Mouse (Mus musculus) G1E (cell line): ENCODE results near the gene Rtn4rl2. TPM values are rescaled to one million over a fixed set of nuclear protein-coding genes. Genes with fewer than 3 reads are reported as not detected.
"Not testable (repeated sequence)": the region's sequence is repeated elsewhere in the genome, so short reads cannot be mapped to it uniquely, and the experiment has no call there.

ENCODE experiments used
- ATAC-seq: 2 replicates; pipeline ENCODE4 v1.8.0; 2016; ENCODE audit warnings: mild to moderate bottlenecking; ENCODE audit not compliant: insufficient number of reproducible peaks, poor library complexity, low FRiP score, severe bottlenecking; ENCODE audit errors: extremely low read depth
- DNase-seq: peaks from one replicate; pipeline ENCODE4 v3.0.0; 2012; ENCODE audit warnings: low spot score
- H3K27me3 ChIP-seq: 2 replicates; pipeline ENCODE4 v1.6.1; 2012; ENCODE audit warnings: mild to moderate bottlenecking, low read length, inconsistent platforms; ENCODE audit not compliant: insufficient read depth
- H3K36me3 ChIP-seq: replicated peaks from 2 replicates; pipeline ENCODE3; 2012; ENCODE audit warnings: mild to moderate bottlenecking, inconsistent platforms
- H3K4me1 ChIP-seq: 2 replicates; pipeline ENCODE4 v1.6.1; 2012; ENCODE audit warnings: low read depth, low read length, inconsistent platforms, mixed read lengths; ENCODE audit not compliant: insufficient read depth
- H3K4me3 ChIP-seq: 2 replicates; pipeline ENCODE4 v1.5.1; 2012; ENCODE audit warnings: low read depth, mild to moderate bottlenecking, inconsistent platforms, low read length, moderate library complexity, mixed read lengths
- H3K9me3 ChIP-seq: replicated peaks from 2 replicates; pipeline ENCODE4 v1.6.1; 2012; ENCODE audit warnings: inconsistent platforms
- CTCF ChIP-seq: IDR thresholded peaks from 2 replicates; pipeline ENCODE4 v1.5.1; 2012; ENCODE audit warnings: low read depth, low read length, inconsistent platforms, mixed read lengths
- GATA1 ChIP-seq: IDR thresholded peaks from 2 replicates; pipeline ENCODE4 v1.6.1; 2012; ENCODE audit warnings: borderline replicate concordance, low read length, inconsistent platforms, mixed read lengths
- GATA2 ChIP-seq: IDR thresholded peaks from 2 replicates; pipeline ENCODE4 v1.6.1; 2012; ENCODE audit warnings: low read depth, low read length, inconsistent platforms, borderline replicate concordance
- POLR2AphosphoS5 ChIP-seq: IDR thresholded peaks from 2 replicates; pipeline ENCODE4 v1.6.1; 2012; ENCODE audit warnings: low read depth, low read length, inconsistent platforms; ENCODE audit not compliant: insufficient replicate concordance
- TAL1 ChIP-seq: conservative IDR thresholded peaks from 2 replicates; pipeline ENCODE4 v1.6.1; 2012; ENCODE audit warnings: low read depth, low read length, inconsistent platforms, mixed read lengths
- polyA plus RNA-seq: library from polyadenylated mRNA; stranded (reverse); fragments of >175 nt; gene quantifications from 2 replicates; pipeline ENCODE4 v1.2.3, GENCODE M21; 2012
- total RNA-seq, 2 experiments: library from RNA; stranded (forward) in 1 of 2; stranded (reverse) in 1 of 2; fragments of 200-1000 nt in 1 of 2; fragments of >200 nt in 1 of 2; fragmentation: Nextera tagmentation in 1 of 2; gene quantifications; 2 replicates each; pipeline ENCODE4 v1.2.3; 2014 to 2017

Rtn4rl2 gene
- total and polyA plus RNA-seq, 3 experiments, result not detected

GRCm38 (mm10) chr2:84918188-84918587 lies 31.7 kb upstream of the Rtn4rl2 start:
- Histone ChIP-seq H3K36me3 (no peaks in the 10 kb centered on the region), H3K27me3 (peaks cover 13% of the 10 kb centered on the region), H3K9me3 (peaks cover 3% of the 10 kb centered on the region; the same call in 1 of the 2 replicates), H3K4me3 (no peak overlapping the region), H3K4me1 (peaks cover 2% of the 10 kb centered on the region; the same call in 1 of the 2 replicates)
- no peak for ATAC-seq
- TF ChIP-seq CTCF (no peak), GATA1 (no peak), POLR2AphosphoS5 (no peak), GATA2 (no peak), TAL1 (no peak)
- no peak for DNase-seq

GRCm38 (mm10) chr2:84916548-84917320 lies 30.2 kb upstream of the Rtn4rl2 start:
- DNase-seq, result no peak
- no peak for TF ChIP-seq CTCF
- TF ChIP-seq POLR2AphosphoS5, result no peak
- no peak for TF ChIP-seq GATA2
- ATAC-seq, result no peak

GRCm38 (mm10) chr2:84915330-84915729 lies 28.8 kb upstream of the Rtn4rl2 start:
- Histone ChIP-seq H3K9me3 (no peaks in the 10 kb centered on the region), H3K4me1 (peaks cover 2% of the 10 kb centered on the region; the same call in 1 of the 2 replicates), H3K27me3 (peaks cover 22% of the 10 kb centered on the region), H3K4me3 (no peak overlapping the region), H3K36me3 (no peaks in the 10 kb centered on the region)
- DNase-seq, result no peak
- ATAC-seq, result no peak
- TF ChIP-seq CTCF, result no peak
- TF ChIP-seq POLR2AphosphoS5, result no peak
- no peak for TF ChIP-seq GATA2
- no peak for TF ChIP-seq GATA1
- TF ChIP-seq TAL1, result no peak

More at GRCm38 (mm10) chr2:84916548-84917320, 30.2 kb upstream of the Rtn4rl2 start:
- no peak overlapping the region; the same call in 1 of the 2 replicates for H3K4me3 ChIP-seq
- H3K4me1 ChIP-seq, result peaks cover 2% of the 10 kb centered on the region; the same call in 1 of the 2 replicates
- H3K36me3 ChIP-seq, result no peaks in the 10 kb centered on the region
- H3K9me3 ChIP-seq, result no peaks in the 10 kb centered on the region
- H3K27me3 ChIP-seq, result peaks cover 22% of the 10 kb centered on the region

GRCm38 (mm10) chr2:84913881-84914280 lies 27.4 kb upstream of the Rtn4rl2 start:
- DNase-seq (no peak), ATAC-seq (no peak)
- Histone ChIP-seq H3K4me1 (peaks cover 2% of the 10 kb centered on the region; the same call in 1 of the 2 replicates), H3K9me3 (no peaks in the 10 kb centered on the region), H3K36me3 (no peaks in the 10 kb centered on the region), H3K27me3 (peaks cover 17% of the 10 kb centered on the region), H3K4me3 (no peak overlapping the region)
- no peak for TF ChIP-seq CTCF
- no peak for TF ChIP-seq GATA1
- TF ChIP-seq GATA2, result no peak
- TF ChIP-seq POLR2AphosphoS5, result no peak
- TF ChIP-seq TAL1, result no peak

GRCm38 (mm10) chr2:84912722-84913121 lies 26.2 kb upstream of the Rtn4rl2 start:
- peaks cover 2% of the 10 kb centered on the region; the same call in 1 of the 2 replicates for H3K4me1 ChIP-seq
- ATAC-seq, result no peak
- no peak for TF ChIP-seq GATA2
- TF ChIP-seq TAL1, result no peak
- no peak for TF ChIP-seq GATA1
- H3K4me3 ChIP-seq, result no peak overlapping the region
- DNase-seq, result no peak
- peaks cover 17% of the 10 kb centered on the region for H3K27me3 ChIP-seq
- H3K36me3 ChIP-seq, result no peaks in the 10 kb centered on the region
- H3K9me3 ChIP-seq, result no peaks in the 10 kb centered on the region

- H3K9me3 ChIP-seq, H3K4me3 ChIP-seq, H3K36me3 ChIP-seq, H3K4me1 ChIP-seq, ATAC-seq, H3K27me3 ChIP-seq, DNase-seq: not testable (repeated sequence)
These were observed 10.2 kb upstream of the Rtn4rl2 start for GRCm38 (mm10) chr2:84896686-84897085.
